Mouse (Mus musculus) heart, embryonic 16.5 days (tissue): ENCODE measurements around the gene Arid2. TPM values are rescaled to one million over a fixed set of nuclear protein-coding genes. Genes with fewer than 3 reads are reported as not detected.

Experiments
- ATAC-seq: fragments of 200-750 bp; cut with Nextera tagmentation; replicated peaks from 2 replicates; pipeline ENCODE4 v1.8.0; 2017; ENCODE audit warnings: moderate number of reproducible peaks; ENCODE audit not compliant: insufficient read depth, low FRiP score; ENCODE audit errors: extremely low read depth
- H3K27ac ChIP-seq: fragments of 300-500 bp; sonication (generic); 2 replicates; pipeline ENCODE4 v1.5.1; 2014; ENCODE audit warnings: mild to moderate bottlenecking, low read length, control low read depth, moderate library complexity
- H3K27me3 ChIP-seq: fragments of 300-500 bp; sonication (generic); 2 replicates; pipeline ENCODE4 v1.6.1; 2014; ENCODE audit warnings: low read length, mixed read lengths; ENCODE audit not compliant: control insufficient read depth, insufficient read depth
- H3K36me3 ChIP-seq: fragments of 300-500 bp; sonication (generic); 2 replicates; pipeline ENCODE4 v1.6.1; 2014; ENCODE audit not compliant: control insufficient read depth, insufficient read depth
- H3K4me1 ChIP-seq: fragments of 300-500 bp; sonication (generic); 2 replicates; pipeline ENCODE4 v1.6.1; 2014; ENCODE audit warnings: low read length, mixed read lengths; ENCODE audit not compliant: control insufficient read depth, insufficient read depth
- H3K4me2 ChIP-seq: fragments of 300-500 bp; sonication (generic); 2 replicates; pipeline ENCODE4 v1.6.1; 2014; ENCODE audit warnings: low read depth, mild to moderate bottlenecking, control low read depth, low read length
- H3K4me3 ChIP-seq: fragments of 300-500 bp; sonication (generic); 2 replicates; pipeline ENCODE4 v1.5.1; 2014; ENCODE audit warnings: mild to moderate bottlenecking, control low read depth, low read length
- H3K9ac ChIP-seq: fragments of 300-500 bp; sonication (generic); 2 replicates; pipeline ENCODE4 v1.6.1; 2014; ENCODE audit warnings: low read length, control low read depth
- H3K9me3 ChIP-seq: fragments of 300-500 bp; sonication (generic); replicated peaks from 2 replicates; pipeline ENCODE4 v1.6.1; 2016; ENCODE audit warnings: low read length; ENCODE audit not compliant: control insufficient read depth
- WGBS: fragments of 180-500 bp; shearing (Covaris S2); extraction: QIAGEN DNeasy Blood & Tissue Kit; methylation state at CpG from one replicate; pipeline ENCODE4 v1.1.7; 2014; 5-methylcytosine and 5-hydroxymethylcytosine counted together
- polyA plus RNA-seq: library from polyadenylated mRNA; unstranded; fragments of >200 nt; fragmentation: Nextera tagmentation; extraction: Ambion mirVana; gene quantifications from 2 replicates; pipeline ENCODE4 v1.2.1, GENCODE M21; 2015

The Arid2 gene
- polyA plus RNA-seq, 1 experiment from 2014 or later = 14.0 TPM

GRCm38 (mm10) chr15:96283141-96283540 is 4.2 kb upstream of the Arid2 start:
- Histone ChIP-seq H3K4me2 (peak overlapping the region; percentile 90), H3K4me3 (peak overlapping the region; percentile 96), H3K4me1 (peaks cover 26% of the 10 kb centered on the region), H3K9me3 (0 out of 2 replicates have a peak, but pooled peaks cover 5% of the 10 kb centered on the region), H3K36me3 (peaks cover 23% of the 10 kb centered on the region), H3K27ac (no peak overlapping the region), H3K9ac (peak overlapping the region; percentile 100), H3K27me3 (no peaks in the 10 kb centered on the region)
- WGBS = 65% methylated on average over 8 of the region's 8 CpGs
- no peak for ATAC-seq

GRCm38 (mm10) chr15:96283920-96284431 is 3.3 kb upstream of the Arid2 start:
- 6% methylated on average over 11 of the region's 11 CpGs for WGBS
- Histone ChIP-seq H3K4me3 (peak overlapping the region; percentile 96), H3K9ac (peak overlapping the region; percentile 100), H3K9me3 (0 out of 2 replicates have a peak, but pooled peaks cover 5% of the 10 kb centered on the region), H3K36me3 (peaks cover 17% of the 10 kb centered on the region), H3K4me1 (peaks cover 26% of the 10 kb centered on the region), H3K27ac (peak overlapping the region; percentile 100), H3K27me3 (no peaks in the 10 kb centered on the region), H3K4me2 (peak overlapping the region; percentile 90)
- no peak for ATAC-seq

- Histone ChIP-seq H3K4me2 (peak overlapping the region; percentile 90), H3K4me3 (peak overlapping the region; percentile 96), H3K27ac (peak overlapping the region; percentile 100), H3K27me3 (no peaks in the 10 kb centered on the region), H3K9ac (peak overlapping the region; percentile 100), H3K4me1 (peaks cover 28% of the 10 kb centered on the region), H3K36me3 (peaks cover 12% of the 10 kb centered on the region), H3K9me3 (0 out of 2 replicates have a peak, but pooled peaks cover 5% of the 10 kb centered on the region)
- ATAC-seq = peak; percentile 20
- WGBS = under 1% methylated on average over 64 of the region's 67 CpGs
Measured at GRCm38 (mm10) chr15:96284711-96285322, 2.5 kb upstream of the Arid2 start.

DNA sequence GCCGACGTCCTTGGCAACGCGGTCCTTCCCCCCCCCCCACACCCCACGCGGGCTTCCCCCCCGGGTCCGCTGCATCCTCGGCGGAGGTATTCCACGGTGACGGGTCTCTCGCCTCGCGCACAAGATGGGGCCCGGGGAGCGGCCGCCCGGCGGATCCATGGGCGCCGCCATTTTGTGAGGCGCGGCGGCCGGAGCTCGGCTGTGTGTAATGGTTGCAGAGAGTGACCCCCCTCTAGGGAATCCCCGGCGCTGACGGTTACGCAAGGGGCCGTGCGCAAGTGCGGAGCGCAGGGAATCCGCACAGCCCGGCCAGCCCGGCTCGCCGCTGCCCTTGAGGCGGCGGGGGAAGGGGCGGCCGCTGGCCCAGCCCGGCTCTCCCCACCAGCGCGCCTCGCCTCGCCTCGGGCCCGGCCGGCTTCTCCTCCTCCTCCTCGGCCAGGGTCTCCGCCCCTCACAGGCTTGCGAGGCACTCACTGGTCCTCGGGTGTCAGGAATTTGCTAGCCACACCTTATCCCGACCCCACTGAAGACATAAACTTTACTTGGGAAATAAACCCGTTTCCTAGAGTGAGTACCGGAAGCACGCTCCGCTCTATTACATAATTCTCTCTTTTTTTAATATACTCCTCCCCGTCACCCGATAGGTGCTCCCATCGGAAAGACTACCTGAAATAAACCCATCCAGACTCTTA is 1.8 kb upstream of the Arid2 start:
- Histone ChIP-seq H3K36me3 (peaks cover 5% of the 10 kb centered on the region), H3K4me1 (peaks cover 26% of the 10 kb centered on the region), H3K4me2 (peak overlapping the region; percentile 90), H3K27ac (peak overlapping the region; percentile 100), H3K9me3 (no peaks in the 10 kb centered on the region), H3K9ac (peak overlapping the region; percentile 100), H3K27me3 (no peaks in the 10 kb centered on the region), H3K4me3 (peak overlapping the region; percentile 96)
- WGBS = 0% methylated on average over 54 of the region's 64 CpGs
- peak; percentile 79 for ATAC-seq

GRCm38 (mm10) chr15:96286015-96286934 is 1.0 kb upstream of the Arid2 start:
- 0 out of 2 replicates have a peak, but pooled peaks cover 1% of the 10 kb centered on the region for H3K36me3 ChIP-seq
- under 1% methylated on average over 71 of the region's 72 CpGs for WGBS
- peak overlapping the region; percentile 90 for H3K4me2 ChIP-seq
- peak overlapping the region; percentile 100 for H3K27ac ChIP-seq
- ATAC-seq = peak; percentile 74
- H3K4me3 ChIP-seq = peak overlapping the region; percentile 96
- H3K4me1 ChIP-seq = peaks cover 22% of the 10 kb centered on the region
- no peaks in the 10 kb centered on the region for H3K9me3 ChIP-seq
- H3K9ac ChIP-seq = peak overlapping the region; percentile 100
- no peaks in the 10 kb centered on the region for H3K27me3 ChIP-seq

- H3K27ac ChIP-seq = peak overlapping the region; percentile 100
- H3K4me1 ChIP-seq = peaks cover 19% of the 10 kb centered on the region
- peak overlapping the region; percentile 90; the same call in 1 of the 2 replicates for H3K4me2 ChIP-seq
- under 1% methylated on average over 26 of the region's 63 CpGs for WGBS
- H3K36me3 ChIP-seq = peaks cover 5% of the 10 kb centered on the region; the same call in 1 of the 2 replicates
- H3K9ac ChIP-seq = peak overlapping the region; percentile 100
- peak; percentile 38 for ATAC-seq
- no peaks in the 10 kb centered on the region for H3K9me3 ChIP-seq
- no peaks in the 10 kb centered on the region for H3K27me3 ChIP-seq
- peak overlapping the region; percentile 96 for H3K4me3 ChIP-seq
Measured at GRCm38 (mm10) chr15:96286935-96287292, 404 bp upstream of the Arid2 start.

DNA sequence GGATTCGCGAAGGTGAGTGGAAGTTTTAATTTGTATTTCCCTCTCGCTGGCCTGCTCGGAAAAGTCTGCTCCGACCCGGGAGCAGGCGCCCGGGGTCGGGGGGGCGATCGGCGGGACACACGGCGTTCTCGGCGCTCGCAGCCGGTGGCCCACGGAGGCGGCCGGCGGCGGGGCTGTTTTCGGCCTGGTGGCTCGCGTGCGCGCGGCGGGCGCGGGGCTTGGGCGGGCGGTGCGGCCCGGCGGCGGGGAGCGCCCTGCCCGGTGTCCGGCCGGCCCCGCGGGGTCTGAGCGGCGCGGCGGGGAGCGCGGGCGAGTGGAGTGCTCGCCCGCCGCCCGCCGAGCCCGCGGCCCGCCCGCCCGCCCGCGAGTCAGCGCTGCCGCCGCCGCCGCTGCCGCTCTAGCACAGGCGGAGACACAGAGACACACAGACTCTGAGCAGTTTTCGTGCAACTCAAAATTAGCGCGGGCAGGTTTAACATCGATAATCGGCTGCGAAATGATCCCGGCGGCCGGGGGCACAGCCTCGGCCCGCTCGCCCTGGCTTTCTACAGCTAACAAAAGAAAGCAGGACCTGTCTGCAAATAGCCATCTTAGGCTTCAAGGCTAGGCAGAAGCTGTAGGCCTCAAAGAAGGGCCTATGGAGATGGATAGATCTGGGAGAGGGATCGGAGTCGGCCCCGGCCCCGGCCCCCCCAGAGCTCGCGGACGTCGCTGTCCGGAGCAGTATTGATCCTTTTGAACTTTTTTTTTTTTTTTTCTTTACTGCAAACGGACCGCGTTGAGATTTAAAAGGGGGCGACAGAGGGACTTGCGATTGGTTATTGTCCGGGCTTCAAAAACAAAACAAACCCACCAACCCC is 888 bp downstream of the Arid2 start:
- H3K9me3 ChIP-seq = no peaks in the 10 kb centered on the region
- H3K27me3 ChIP-seq = no peaks in the 10 kb centered on the region
- under 1% methylated on average over 84 of the region's 97 CpGs for WGBS
- peak overlapping the region; percentile 90 for H3K4me2 ChIP-seq
- H3K4me1 ChIP-seq = peaks cover 12% of the 10 kb centered on the region
- peak overlapping the region; percentile 100 for H3K9ac ChIP-seq
- no peak for ATAC-seq
- H3K27ac ChIP-seq = peak overlapping the region; percentile 100
- peak overlapping the region; percentile 96 for H3K4me3 ChIP-seq
- H3K36me3 ChIP-seq = peaks cover 5% of the 10 kb centered on the region; the same call in 1 of the 2 replicates

- WGBS = 6% methylated on average over 9 of the region's 9 CpGs
- peak overlapping the region; percentile 96 for H3K4me3 ChIP-seq
- H3K27ac ChIP-seq = peak overlapping the region; percentile 100
- peaks cover 5% of the 10 kb centered on the region; the same call in 1 of the 2 replicates for H3K36me3 ChIP-seq
- H3K4me2 ChIP-seq = peak overlapping the region; percentile 90
- no peaks in the 10 kb centered on the region for H3K9me3 ChIP-seq
- H3K27me3 ChIP-seq = no peaks in the 10 kb centered on the region
- ATAC-seq = no peak
- peak overlapping the region; percentile 100 for H3K9ac ChIP-seq
- peaks cover 12% of the 10 kb centered on the region for H3K4me1 ChIP-seq
Measured at GRCm38 (mm10) chr15:96288836-96289390, 1.6 kb downstream of the Arid2 start.
